Mouse (Mus musculus) CH12.LX (cell line): ENCODE measurements around the gene Zfp839.

Source experiments
- CTCF ChIP-seq, 2 experiments: IDR thresholded peaks in 1 of 2; conservative IDR thresholded peaks in 1 of 2; 2 replicates each; pipeline ENCODE4 v1.5.1; 2011 to 2012; ENCODE audit warnings: low read depth in 2 of 2, low read length in 2 of 2, improper control_type of control experiment in 1 of 2, inconsistent platforms in 1 of 2, mild to moderate bottlenecking in 1 of 2, moderate library complexity in 1 of 2
- EP300 ChIP-seq: IDR thresholded peaks from 2 replicates; pipeline ENCODE4 v1.6.1; 2011; ENCODE audit warnings: low read length, improper control_type of control experiment
- SMC3 ChIP-seq: IDR thresholded peaks from 2 replicates; pipeline ENCODE4 v1.6.1; 2011; ENCODE audit warnings: low read depth, low read length, improper control_type of control experiment

DNA sequence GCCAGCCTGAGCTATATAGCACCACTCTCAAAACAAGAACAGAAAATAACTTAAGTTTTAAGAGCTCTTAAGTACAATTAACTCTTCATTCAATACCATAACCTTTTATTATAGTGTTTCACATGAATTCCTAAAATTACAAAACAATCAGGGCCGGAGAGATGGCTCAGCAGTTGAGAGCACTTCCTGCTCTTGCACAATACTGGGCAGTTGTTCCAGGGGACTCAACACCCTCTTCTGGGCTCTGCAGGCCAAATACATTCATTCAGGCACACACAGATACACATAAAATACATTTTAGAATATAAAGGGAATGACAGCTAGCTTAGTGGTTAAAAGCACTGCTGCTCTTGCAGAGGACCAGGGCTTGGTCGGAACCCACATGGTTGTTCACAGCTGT is 33.2 kb upstream of the Zfp839 start:
- TF ChIP-seq CTCF (conservative IDR thresholded peaks at IDR 0.05 in 1 of 2, IDR thresholded peaks at IDR 0.05 in 1 of 2; ENCODE audit: low read depth in 2 of 2, low read length in 2 of 2) = no peak
- no peak for TF ChIP-seq SMC3
- TF ChIP-seq EP300 = no peak
